Mouse (Mus musculus) embryonic facial prominence, embryonic 10.5 days (tissue): Measurements from ENCODE around the gene 4930568D16Rik. TPM values are rescaled to one million over a fixed set of nuclear protein-coding genes. Genes with fewer than 3 reads are reported as not detected.

Experiments used
- DNase-seq: peaks from one replicate; pipeline ENCODE4 v3.0.0-alpha.2; 2017; ENCODE audit warnings: low spot score
- H3K27ac ChIP-seq: fragments of 300-500 bp; sonication (generic); replicated peaks from 2 replicates; pipeline ENCODE4 v1.5.1; 2016; ENCODE audit warnings: mild to moderate bottlenecking
- H3K27me3 ChIP-seq: fragments of 300-500 bp; sonication (generic); replicated peaks from 2 replicates; pipeline ENCODE4 v1.6.1; 2016; ENCODE audit warnings: low read depth, mild to moderate bottlenecking; ENCODE audit not compliant: poor library complexity, severe bottlenecking
- H3K36me3 ChIP-seq: fragments of 300-500 bp; sonication (generic); replicated peaks from 2 replicates; pipeline ENCODE4 v1.6.1; 2016; ENCODE audit warnings: mild to moderate bottlenecking, moderate library complexity
- H3K4me1 ChIP-seq: fragments of 300-500 bp; sonication (generic); 2 replicates; pipeline ENCODE4 v1.6.1; 2016
- H3K4me3 ChIP-seq: fragments of 300-500 bp; sonication (generic); 2 replicates; pipeline ENCODE4 v1.5.1; 2016; ENCODE audit warnings: mild to moderate bottlenecking, moderate library complexity
- H3K9me3 ChIP-seq: fragments of 300-500 bp; sonication (generic); 2 replicates; pipeline ENCODE4 v1.6.1; 2016; ENCODE audit warnings: mild to moderate bottlenecking
- WGBS: fragments of 180-500 bp; shearing (Covaris S2); methylation state at CpG from one replicate; pipeline ENCODE4 v1.1.7; 2016; 5-methylcytosine and 5-hydroxymethylcytosine counted together
- polyA plus RNA-seq: library from polyadenylated mRNA; unstranded; fragments of >200 nt; fragmentation: Nextera tagmentation; extraction: Ambion mirVana; gene quantifications from 2 replicates; pipeline ENCODE4 v1.2.1, GENCODE M21; 2016

Gene 4930568D16Rik
- polyA plus RNA-seq = not detected in 2 replicates

DNA sequence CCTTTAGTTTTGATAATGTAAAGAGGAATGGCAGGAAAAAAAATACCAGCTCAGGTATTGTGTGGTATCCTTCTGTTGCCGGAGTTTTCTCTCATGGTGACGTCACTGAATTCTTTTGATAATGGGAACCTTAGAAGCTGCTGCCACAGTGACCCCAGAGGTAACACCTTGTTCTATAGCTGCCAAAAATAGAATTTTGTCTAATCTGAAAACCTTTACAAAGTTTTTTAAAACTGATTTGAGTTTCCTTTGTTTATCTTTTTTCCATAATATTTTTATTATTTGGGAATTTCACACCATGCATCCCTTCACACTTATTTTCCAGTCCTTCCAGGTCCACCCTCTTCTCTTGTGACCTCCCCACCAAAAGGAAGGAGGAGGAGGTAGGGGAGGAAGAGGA lies at the start of gene 4930568D16Rik:
Gene 4930568D16Rik, minus strand, starts transcription at position 101 of the 400 bp plus-strand sequence.
- DNase-seq = no peak
- no peak within 1 kb of the TSS for H3K27ac ChIP-seq
- WGBS = 83% methylated on average over 2 of the region's 2 CpGs

DNA sequence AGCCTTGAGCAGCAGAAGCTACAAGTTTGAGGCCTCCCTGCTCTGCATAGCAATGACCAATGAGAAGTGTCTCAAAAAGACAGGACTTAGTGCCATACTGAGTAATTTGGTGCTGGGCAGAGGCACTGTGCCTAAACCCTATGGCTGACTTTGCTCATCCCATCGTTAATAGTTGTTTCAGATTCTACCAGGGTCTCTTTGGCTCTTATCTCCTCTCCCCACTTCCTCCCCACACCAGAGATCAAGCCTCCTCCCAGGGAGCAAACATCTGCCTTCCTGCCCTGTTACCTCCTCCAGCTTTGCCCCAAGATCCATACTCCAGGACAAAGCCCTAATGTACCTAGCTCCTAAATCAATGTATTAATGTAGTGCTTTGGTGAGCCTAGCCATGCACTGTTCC lies 49.7 kb upstream of the 4930568D16Rik start:
- peaks cover 9% of the 10 kb centered on the region for H3K4me1 ChIP-seq
- H3K9me3 ChIP-seq = peaks cover 8% of the 10 kb centered on the region; the same call in 1 of the 2 replicates
- H3K36me3 ChIP-seq = peaks cover 14% of the 10 kb centered on the region
- H3K27ac ChIP-seq = no peak overlapping the region
- WGBS = 85% methylated on average over 1 of the region's 1 CpGs
- H3K27me3 ChIP-seq = no peaks in the 10 kb centered on the region
- DNase-seq = no peak
- no peak overlapping the region for H3K4me3 ChIP-seq

More for the DNA sequence above, at the start of gene 4930568D16Rik:
- 0 out of 2 replicates have a peak, but pooled peaks cover 3% of the 10 kb centered on the region for H3K9me3 ChIP-seq
- no peaks in the 10 kb centered on the region for H3K27me3 ChIP-seq
- H3K36me3 ChIP-seq = no peaks in the 10 kb centered on the region
- no peaks in the 10 kb centered on the region for H3K4me1 ChIP-seq
- H3K4me3 ChIP-seq = no peak within 1 kb of the TSS

DNA sequence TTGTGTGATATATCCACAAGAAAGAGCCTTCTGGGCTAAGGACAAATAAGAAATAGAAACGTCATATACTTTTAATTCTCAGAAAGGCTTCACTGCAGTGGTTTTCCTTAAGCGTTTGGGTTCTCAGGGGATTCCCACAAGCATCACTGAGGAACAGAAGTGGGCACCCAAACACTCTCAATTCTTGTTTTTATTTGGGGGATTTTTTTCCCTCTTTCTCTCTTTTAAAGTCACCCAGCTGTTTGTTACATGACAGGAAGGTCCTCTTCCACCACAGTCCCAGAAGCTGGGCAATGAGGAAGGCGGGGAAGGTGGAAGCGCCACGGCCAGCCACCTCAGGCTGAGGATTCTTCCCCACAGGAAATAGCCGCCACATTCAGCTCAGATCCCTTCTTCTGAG lies 48.9 kb upstream of the 4930568D16Rik start:
- WGBS = 85% methylated on average over 6 of the region's 6 CpGs
- peaks cover 8% of the 10 kb centered on the region; the same call in 1 of the 2 replicates for H3K9me3 ChIP-seq
- peaks cover 9% of the 10 kb centered on the region for H3K4me1 ChIP-seq
- H3K27ac ChIP-seq = no peak overlapping the region
- no peak for DNase-seq
- no peaks in the 10 kb centered on the region for H3K27me3 ChIP-seq
- no peak overlapping the region for H3K4me3 ChIP-seq
- peaks cover 14% of the 10 kb centered on the region for H3K36me3 ChIP-seq

DNA sequence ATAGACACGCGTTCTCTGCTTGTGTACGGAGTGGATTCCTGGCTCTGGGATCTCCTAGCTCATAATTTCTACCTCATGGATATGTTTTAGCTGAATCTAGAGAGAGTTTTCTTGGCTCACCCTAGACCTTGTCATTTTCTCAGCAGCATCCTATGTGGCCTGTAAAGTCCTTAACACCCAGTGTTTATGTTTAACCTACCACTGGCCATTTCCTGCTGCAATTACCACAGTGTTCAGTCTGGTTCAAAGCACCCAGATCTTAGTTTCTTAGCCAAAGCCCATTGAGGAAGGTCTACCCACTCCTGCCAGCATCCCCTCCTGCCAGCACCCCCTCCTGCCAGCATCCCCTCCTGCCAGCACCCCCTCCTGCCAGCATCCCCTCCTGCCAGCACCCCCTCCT lies 45.3 kb upstream of the 4930568D16Rik start:
- no peak overlapping the region for H3K4me3 ChIP-seq
- peaks cover 9% of the 10 kb centered on the region for H3K4me1 ChIP-seq
- 94% methylated on average over 3 of the region's 3 CpGs for WGBS
- H3K27ac ChIP-seq = 0 out of 2 replicates have a peak overlapping the region, but pooled peaks have one; percentile 10
- H3K27me3 ChIP-seq = no peaks in the 10 kb centered on the region
- H3K36me3 ChIP-seq = no peaks in the 10 kb centered on the region
- no peak for DNase-seq
- no peaks in the 10 kb centered on the region for H3K9me3 ChIP-seq

DNA sequence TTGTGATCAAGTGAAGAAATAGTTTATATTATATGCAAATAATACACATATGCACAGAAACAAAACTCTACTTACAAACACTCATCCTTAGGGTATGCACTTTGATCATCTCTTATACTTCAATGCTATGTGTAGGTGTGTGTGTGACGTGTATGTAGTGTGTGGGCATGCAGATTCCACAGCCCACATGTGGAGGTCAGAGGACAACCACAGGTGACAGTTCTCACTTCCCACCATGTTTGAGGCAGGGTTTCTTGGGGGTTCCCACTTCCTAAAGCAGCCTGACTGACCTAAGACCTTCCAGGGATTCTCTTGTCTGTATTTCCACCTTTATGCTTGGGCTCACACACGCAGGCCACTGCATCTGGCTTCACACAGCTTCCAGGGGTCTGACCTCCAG lies 44.7 kb upstream of the 4930568D16Rik start:
- Histone ChIP-seq H3K27me3 (no peaks in the 10 kb centered on the region), H3K4me1 (peaks cover 12% of the 10 kb centered on the region), H3K36me3 (no peaks in the 10 kb centered on the region), H3K4me3 (no peak overlapping the region), H3K9me3 (no peaks in the 10 kb centered on the region), H3K27ac (no peak overlapping the region)
- no peak for DNase-seq
- 86% methylated on average over 2 of the region's 2 CpGs for WGBS

DNA sequence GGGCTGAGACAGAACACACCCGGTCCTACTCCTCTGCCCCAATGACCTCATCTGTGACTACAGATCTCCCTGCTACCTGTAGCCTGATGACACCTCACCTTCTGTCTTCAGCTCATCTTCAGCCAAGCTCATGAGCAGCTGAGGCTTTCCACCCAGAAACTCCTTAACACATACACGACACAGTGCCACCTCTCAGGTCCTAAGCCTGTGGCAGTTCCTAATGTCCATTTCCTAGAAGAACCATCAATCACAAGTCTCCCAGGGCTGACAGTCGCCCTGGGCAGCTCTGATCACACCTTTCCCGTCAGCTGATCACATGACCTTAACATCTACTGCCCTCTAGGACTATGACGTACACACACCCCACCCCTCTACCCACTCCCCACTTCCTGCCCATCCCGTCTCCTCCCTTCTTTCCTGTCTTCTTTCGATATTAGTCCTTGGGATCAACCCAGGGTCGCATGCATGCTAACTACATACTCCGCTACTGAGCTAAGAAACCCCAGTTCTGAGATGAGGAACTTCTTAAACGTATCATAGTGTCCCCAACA lies 44.2 kb upstream of the 4930568D16Rik start:
- Histone ChIP-seq H3K27me3 (no peaks in the 10 kb centered on the region), H3K9me3 (no peaks in the 10 kb centered on the region), H3K27ac (no peak overlapping the region), H3K4me1 (peaks cover 12% of the 10 kb centered on the region), H3K36me3 (no peaks in the 10 kb centered on the region), H3K4me3 (no peak overlapping the region)
- DNase-seq = no peak
- 79% methylated on average over 10 of the region's 10 CpGs for WGBS

DNA sequence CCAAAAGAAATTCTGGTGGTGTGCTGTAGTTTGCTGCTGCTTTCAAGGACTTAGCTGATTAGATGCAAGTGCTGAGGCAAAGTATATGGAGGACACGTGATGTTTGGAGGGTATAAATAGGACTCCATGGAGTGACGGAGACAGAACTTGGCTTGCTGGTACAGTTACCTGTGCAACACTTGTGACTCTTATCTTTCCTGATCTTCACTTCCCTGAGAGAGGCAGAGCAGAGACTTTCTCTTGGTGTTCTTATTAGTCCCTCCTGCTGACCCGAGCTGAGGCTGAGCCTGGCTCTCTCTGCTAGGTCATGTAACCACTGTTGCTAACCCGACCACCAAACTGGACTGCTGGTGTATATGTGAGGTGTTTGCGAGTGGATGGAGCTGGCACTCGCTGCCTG lies 41.9 kb upstream of the 4930568D16Rik start:
- Histone ChIP-seq H3K4me1 (peaks cover 15% of the 10 kb centered on the region), H3K4me3 (no peak overlapping the region), H3K36me3 (no peaks in the 10 kb centered on the region), H3K9me3 (no peaks in the 10 kb centered on the region), H3K27me3 (no peaks in the 10 kb centered on the region), H3K27ac (no peak overlapping the region)
- no peak for DNase-seq
- 87% methylated on average over 6 of the region's 6 CpGs for WGBS

DNA sequence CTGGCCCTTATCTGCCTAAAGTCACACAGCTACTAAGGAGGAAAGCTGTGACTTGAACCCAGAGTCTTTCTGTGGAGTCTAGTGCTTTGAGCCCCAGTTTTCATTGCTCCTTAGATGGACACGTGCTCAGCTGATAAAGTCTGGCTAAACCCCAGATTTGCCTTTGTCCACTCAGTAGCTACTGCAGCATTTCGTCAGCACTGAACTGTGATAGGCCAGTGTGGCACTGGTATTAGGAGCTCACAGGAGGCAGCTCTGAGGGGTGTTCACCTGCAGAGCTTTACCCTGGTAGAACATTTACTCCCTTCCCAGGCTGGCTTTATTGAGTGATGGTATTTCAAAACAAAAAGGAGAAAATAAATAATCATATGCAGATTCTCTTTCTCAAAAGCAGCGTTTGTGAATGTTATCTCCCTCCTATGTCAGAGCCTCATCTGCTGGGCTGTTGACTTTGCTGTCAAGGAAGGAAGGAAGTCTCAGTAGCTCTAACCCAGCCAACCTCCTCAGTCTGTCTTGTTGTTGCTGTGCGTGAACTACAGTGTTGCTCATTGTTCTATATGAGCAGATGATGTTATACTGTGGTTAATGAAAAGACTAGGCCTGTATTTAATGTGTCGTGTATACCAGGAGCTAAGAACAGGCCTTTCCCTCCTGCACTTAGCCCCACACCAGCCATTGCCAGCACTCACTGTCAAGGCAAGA lies 41.0 kb upstream of the 4930568D16Rik start:
- 85% methylated on average over 5 of the region's 5 CpGs for WGBS
- no peaks in the 10 kb centered on the region for H3K9me3 ChIP-seq
- H3K27ac ChIP-seq = no peak overlapping the region
- peaks cover 11% of the 10 kb centered on the region for H3K4me1 ChIP-seq
- no peak for DNase-seq
- no peaks in the 10 kb centered on the region for H3K36me3 ChIP-seq
- no peaks in the 10 kb centered on the region for H3K27me3 ChIP-seq
- no peak overlapping the region for H3K4me3 ChIP-seq

DNA sequence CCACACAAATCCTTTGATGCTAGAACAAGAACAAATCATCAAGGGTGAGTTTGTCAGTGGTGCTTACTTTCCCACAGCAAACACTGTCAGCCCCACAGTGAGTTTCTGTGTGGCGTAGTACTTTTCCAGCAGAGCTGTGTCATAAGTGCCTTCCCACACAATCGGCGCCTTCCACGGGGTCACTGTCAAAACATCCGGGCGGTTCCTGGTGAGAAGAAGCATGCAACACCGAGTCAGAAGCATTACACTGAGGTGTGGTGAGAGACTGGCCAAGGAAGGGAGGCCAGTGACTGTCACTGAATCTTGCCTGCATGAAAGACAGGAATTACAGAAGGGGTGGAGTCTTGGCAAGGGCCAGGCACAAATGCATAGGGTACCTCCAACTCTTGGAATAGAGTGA lies 40.3 kb upstream of the 4930568D16Rik start:
- Histone ChIP-seq H3K36me3 (no peaks in the 10 kb centered on the region), H3K9me3 (no peaks in the 10 kb centered on the region), H3K27me3 (no peaks in the 10 kb centered on the region), H3K4me3 (no peak overlapping the region), H3K4me1 (peaks cover 6% of the 10 kb centered on the region; the same call in 1 of the 2 replicates), H3K27ac (no peak overlapping the region)
- no peak for DNase-seq
- 88% methylated on average over 7 of the region's 7 CpGs for WGBS

DNA sequence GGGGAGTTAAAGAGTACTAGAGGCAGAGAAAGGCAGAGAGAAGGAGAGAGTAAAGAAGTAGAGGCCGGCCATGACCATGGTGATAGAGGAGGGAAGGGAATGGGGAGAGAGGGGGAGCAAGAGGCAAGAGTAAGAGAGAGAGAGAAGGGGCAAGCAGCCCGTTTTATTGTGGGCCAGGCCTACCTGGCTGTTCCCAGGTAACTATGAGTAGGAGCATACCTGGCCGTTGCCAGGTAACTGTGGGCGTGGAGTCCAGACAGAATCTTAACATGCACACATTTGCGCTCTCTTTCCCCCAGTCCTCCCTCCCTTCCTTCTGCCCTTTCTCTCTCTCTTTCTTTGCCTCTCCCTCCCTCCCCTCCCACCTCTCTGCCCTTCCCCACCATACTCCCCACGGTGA lies 39.7 kb upstream of the 4930568D16Rik start:
- no peaks in the 10 kb centered on the region for H3K9me3 ChIP-seq
- H3K4me3 ChIP-seq = no peak overlapping the region
- no peaks in the 10 kb centered on the region for H3K27me3 ChIP-seq
- H3K27ac ChIP-seq = no peak overlapping the region
- peak; percentile 4 for DNase-seq
- peaks cover 3% of the 10 kb centered on the region; the same call in 1 of the 2 replicates for H3K36me3 ChIP-seq
- peaks cover 6% of the 10 kb centered on the region; the same call in 1 of the 2 replicates for H3K4me1 ChIP-seq
- WGBS = 81% methylated on average over 6 of the region's 6 CpGs

DNA sequence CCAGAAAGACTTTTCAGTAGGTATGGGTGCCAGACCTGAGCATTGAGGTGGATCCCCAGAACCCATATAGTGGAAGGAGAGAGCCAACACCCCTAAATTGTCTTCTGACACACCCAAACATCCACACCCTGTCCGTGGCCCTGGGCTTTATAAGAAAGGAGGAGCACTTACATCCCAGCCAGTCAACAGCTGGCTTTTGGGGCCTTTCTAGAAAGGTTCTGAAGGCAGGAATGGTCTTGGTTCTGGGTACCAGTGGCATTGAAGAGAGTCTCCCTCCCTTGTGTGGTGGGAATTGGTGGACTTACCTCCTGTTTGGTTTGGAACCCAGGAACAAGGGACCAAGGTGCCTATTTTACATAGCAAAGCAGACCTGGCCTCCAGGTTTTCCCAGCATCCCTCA lies 39.1 kb upstream of the 4930568D16Rik start:
- 79% methylated on average over 1 of the region's 1 CpGs for WGBS
- H3K27ac ChIP-seq = no peak overlapping the region
- peaks cover 5% of the 10 kb centered on the region; the same call in 1 of the 2 replicates for H3K36me3 ChIP-seq
- no peak for DNase-seq
- no peak overlapping the region for H3K4me3 ChIP-seq
- H3K4me1 ChIP-seq = peaks cover 6% of the 10 kb centered on the region; the same call in 1 of the 2 replicates
- no peaks in the 10 kb centered on the region for H3K27me3 ChIP-seq
- no peaks in the 10 kb centered on the region for H3K9me3 ChIP-seq

DNA sequence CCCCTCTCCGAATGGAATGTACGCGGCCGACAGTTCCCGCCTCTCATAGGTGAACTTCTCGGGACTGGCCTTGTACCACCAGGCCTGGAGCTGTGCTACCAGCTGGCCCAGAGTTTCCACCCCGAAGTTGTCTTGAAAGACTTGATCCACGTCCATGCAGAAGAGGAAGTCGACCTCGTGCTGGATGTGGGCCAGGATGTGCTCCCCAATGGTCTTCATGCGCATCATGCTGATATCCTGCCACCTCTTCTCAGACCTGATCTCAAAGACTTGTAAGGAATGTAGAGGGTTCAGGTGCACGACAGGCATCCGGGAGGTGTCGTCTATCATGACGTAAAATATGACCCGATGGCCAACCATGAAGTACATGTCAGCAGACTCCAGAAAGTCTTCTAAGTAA lies 34.9 kb upstream of the 4930568D16Rik start:
- peaks cover 11% of the 10 kb centered on the region; the same call in 1 of the 2 replicates for H3K4me1 ChIP-seq
- no peaks in the 10 kb centered on the region for H3K9me3 ChIP-seq
- peaks cover 5% of the 10 kb centered on the region; the same call in 1 of the 2 replicates for H3K36me3 ChIP-seq
- H3K27ac ChIP-seq = no peak overlapping the region
- no peak for DNase-seq
- WGBS = 93% methylated on average over 16 of the region's 16 CpGs
- H3K4me3 ChIP-seq = no peak overlapping the region
- H3K27me3 ChIP-seq = no peaks in the 10 kb centered on the region

DNA sequence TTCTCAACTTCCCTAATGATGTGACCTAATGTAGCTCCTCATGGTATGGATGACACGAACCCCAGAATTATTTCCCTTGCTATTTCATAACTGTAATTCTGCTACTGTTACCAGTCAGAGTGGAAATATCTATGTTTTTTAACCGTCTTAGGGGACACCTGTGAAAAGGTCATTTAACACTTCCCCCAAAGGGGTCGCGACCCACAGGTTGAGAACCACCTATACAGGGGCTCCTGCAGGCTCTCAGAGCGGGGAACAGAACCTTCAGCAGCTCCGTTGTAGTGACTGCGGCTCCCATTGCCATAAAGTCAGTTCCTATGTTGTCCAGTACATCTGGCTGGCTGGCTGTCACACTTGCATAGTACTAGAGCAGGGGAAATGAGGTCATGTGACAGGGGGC lies 33.2 kb upstream of the 4930568D16Rik start:
- H3K9me3 ChIP-seq = no peaks in the 10 kb centered on the region
- no peak overlapping the region for H3K4me3 ChIP-seq
- H3K27ac ChIP-seq = no peak overlapping the region
- peaks cover 5% of the 10 kb centered on the region; the same call in 1 of the 2 replicates for H3K36me3 ChIP-seq
- H3K4me1 ChIP-seq = peaks cover 7% of the 10 kb centered on the region; the same call in 1 of the 2 replicates
- peak; percentile 4 for DNase-seq
- 86% methylated on average over 7 of the region's 7 CpGs for WGBS
- H3K27me3 ChIP-seq = no peaks in the 10 kb centered on the region
